Mouse (Mus musculus) left cerebral cortex, adult 2 months (tissue): ENCODE data around the gene Kcnj14. TPM values are rescaled to one million over a fixed set of nuclear protein-coding genes. Genes with fewer than 3 reads are reported as not detected.

Source experiments
- DNase-seq, 2 experiments: peaks; one replicate each; pipeline ENCODE4 v3.0.0; 2021 to 2022; ENCODE audit warnings: low spot score in 2 of 2, mixed read lengths in 1 of 2; ENCODE audit errors: extremely low spot score in 1 of 2
- H3K27ac ChIP-seq: fragments of 200-600 bp; 2 replicates; pipeline ENCODE4 v1.8.1; 2022
- H3K4me3 ChIP-seq: fragments of 200-600 bp; 2 replicates; pipeline ENCODE4 v1.8.1; 2022
- CTCF ChIP-seq: fragments of 200-600 bp; IDR thresholded peaks from 2 replicates; pipeline ENCODE4 v1.8.1; 2022; ENCODE audit warnings: antibody characterized with exemption, mild to moderate bottlenecking, moderate library complexity
- intact Hi-C: fragments of 180-260 bp; cut with DNase I; formaldehyde crosslinking; loops from one replicate; pipeline ENCODE4 v1.15.1; 2025
- total RNA-seq, 2 experiments: library from RNA; stranded (reverse); gene quantifications; 2 replicates each; pipeline ENCODE4 v1.2.3; 2021

The Kcnj14 gene
- total RNA-seq, 2 experiments from 2014 or later, result 2.3 to 2.5 TPM

GRCm38 (mm10) chr7:45859008-45859407, 34.4 kb upstream of the Kcnj14 start:
- TF ChIP-seq CTCF, result no peak
- intact Hi-C loops, result loop anchor here (10.0 kb wide), 1 partner anchor 356 kb away; no protein-coding TSS in a partner anchor
- DNase-seq, result no peak

GRCm38 (mm10) chr7:45856950-45857901, 32.6 kb upstream of the Kcnj14 start:
- peak overlapping the region; percentile 28 for H3K4me3 ChIP-seq
- DNase-seq, result no peak
- H3K27ac ChIP-seq, result no peak overlapping the region
- no peak for TF ChIP-seq CTCF
- intact Hi-C loops, result loop anchor here (10.0 kb wide), 1 partner anchor 358 kb away; no protein-coding TSS in a partner anchor

More at GRCm38 (mm10) chr7:45859008-45859407, 34.4 kb upstream of the Kcnj14 start:
- H3K4me3 ChIP-seq, result no peak overlapping the region
- no peak overlapping the region for H3K27ac ChIP-seq

GRCm38 (mm10) chr7:45853089-45853488, 28.5 kb upstream of the Kcnj14 start:
- TF ChIP-seq CTCF, result no peak
- H3K27ac ChIP-seq, result no peak overlapping the region
- H3K4me3 ChIP-seq, result no peak overlapping the region
- intact Hi-C loops, result loop anchor here (10.0 kb wide), 1 partner anchor 362 kb away; no protein-coding TSS in a partner anchor
- DNase-seq, result no peak

- DNase-seq, result no peak
- intact Hi-C loops, result loop anchor here (10.0 kb wide), 1 partner anchor 364 kb away; no protein-coding TSS in a partner anchor
- TF ChIP-seq CTCF, result no peak
- Histone ChIP-seq H3K4me3 (no peak overlapping the region), H3K27ac (no peak overlapping the region)
These were observed 26.1 kb upstream of the Kcnj14 start for GRCm38 (mm10) chr7:45850661-45851060.

- Histone ChIP-seq H3K4me3 (no peak overlapping the region), H3K27ac (no peak overlapping the region)
- no peak for DNase-seq
- intact Hi-C loops, result no loop called here
- TF ChIP-seq CTCF, result no peak
These were observed 24.0 kb upstream of the Kcnj14 start for GRCm38 (mm10) chr7:45848447-45849027.

GRCm38 (mm10) chr7:45842950-45843744, 18.6 kb upstream of the Kcnj14 start:
- intact Hi-C loops, result no loop called here
- H3K4me3 ChIP-seq, result no peak overlapping the region
- DNase-seq, result no peak
- no peak overlapping the region for H3K27ac ChIP-seq
- TF ChIP-seq CTCF, result no peak

- intact Hi-C loops, result no loop called here
- DNase-seq, result no peak
- Histone ChIP-seq H3K4me3 (peak overlapping the region; percentile 35), H3K27ac (no peak overlapping the region)
- TF ChIP-seq CTCF, result no peak
These were observed 9.3 kb upstream of the Kcnj14 start for GRCm38 (mm10) chr7:45833924-45834323.

GRCm38 (mm10) chr7:45833148-45833790, 8.7 kb upstream of the Kcnj14 start:
- no peak overlapping the region; the same call in 1 of the 2 replicates for H3K27ac ChIP-seq
- intact Hi-C loops, result no loop called here
- no peak for TF ChIP-seq CTCF
- peak overlapping the region; percentile 35 for H3K4me3 ChIP-seq
- DNase-seq, result peak in 1 of 2 experiments; percentile 52

- Histone ChIP-seq H3K27ac (peak overlapping the region; percentile 28; the same call in 1 of the 2 replicates), H3K4me3 (peak overlapping the region; percentile 35)
- no peak for TF ChIP-seq CTCF
- intact Hi-C loops, result no loop called here
- no peak for DNase-seq
These were observed 7.8 kb upstream of the Kcnj14 start for GRCm38 (mm10) chr7:45832428-45832827.

- intact Hi-C loops, result no loop called here
- DNase-seq, result no peak
- Histone ChIP-seq H3K4me3 (peak overlapping the region; percentile 78), H3K27ac (peak overlapping the region; percentile 97)
- TF ChIP-seq CTCF, result no peak
These were observed 6.5 kb upstream of the Kcnj14 start for GRCm38 (mm10) chr7:45831128-45831525.
